Mouse (Mus musculus) neural tube, embryonic 15.5 days (tissue): ENCODE measurements around the gene Prokr1. TPM values are rescaled to one million over a fixed set of nuclear protein-coding genes. Genes with fewer than 3 reads are reported as not detected.

ENCODE experiments used
- ATAC-seq: fragments of 200-750 bp; cut with Nextera tagmentation; 2 replicates; pipeline ENCODE4 v1.8.0; 2017; ENCODE audit warnings: mild to moderate bottlenecking, moderate TSS enrichment, moderate library complexity; ENCODE audit not compliant: low FRiP score
- H3K27ac ChIP-seq: fragments of 300-500 bp; sonication (generic); replicated peaks from 2 replicates; pipeline ENCODE4 v1.5.1; 2015; ENCODE audit warnings: mild to moderate bottlenecking, inconsistent platforms
- H3K27me3 ChIP-seq: fragments of 300-500 bp; sonication (generic); replicated peaks from 2 replicates; pipeline ENCODE4 v1.6.1; 2015; ENCODE audit warnings: inconsistent platforms
- H3K36me3 ChIP-seq: fragments of 300-500 bp; sonication (generic); 2 replicates; pipeline ENCODE4 v1.6.1; 2015; ENCODE audit warnings: inconsistent platforms
- H3K4me1 ChIP-seq: fragments of 300-500 bp; sonication (generic); 2 replicates; pipeline ENCODE4 v1.6.1; 2015; ENCODE audit warnings: inconsistent platforms
- H3K4me2 ChIP-seq: fragments of 300-500 bp; sonication (generic); 2 replicates; pipeline ENCODE4 v1.6.1; 2015; ENCODE audit warnings: inconsistent platforms, mild to moderate bottlenecking, moderate library complexity
- H3K4me3 ChIP-seq: fragments of 300-500 bp; sonication (generic); replicated peaks from 2 replicates; pipeline ENCODE4 v1.5.1; 2015; ENCODE audit warnings: mild to moderate bottlenecking, inconsistent platforms
- H3K9ac ChIP-seq: fragments of 300-500 bp; sonication (generic); replicated peaks from 2 replicates; pipeline ENCODE4 v1.6.1; 2015; ENCODE audit warnings: mild to moderate bottlenecking, inconsistent platforms
- H3K9me3 ChIP-seq: fragments of 300-500 bp; sonication (generic); replicated peaks from 2 replicates; pipeline ENCODE4 v1.6.1; 2016; ENCODE audit warnings: inconsistent platforms
- WGBS: fragments of 180-500 bp; shearing (Covaris S2); methylation state at CpG from one replicate; pipeline ENCODE4 v1.1.7; 2015; ENCODE audit warnings: mixed read lengths; 5-methylcytosine and 5-hydroxymethylcytosine counted together
- polyA plus RNA-seq: library from polyadenylated mRNA; unstranded; fragments of >200 nt; fragmentation: Nextera tagmentation; extraction: Ambion mirVana; gene quantifications from 2 replicates; pipeline ENCODE4 v1.2.1, GENCODE M21; 2015

The Prokr1 gene
- polyA plus RNA-seq, 1 experiment from 2014 or later = 3.9 TPM

DNA sequence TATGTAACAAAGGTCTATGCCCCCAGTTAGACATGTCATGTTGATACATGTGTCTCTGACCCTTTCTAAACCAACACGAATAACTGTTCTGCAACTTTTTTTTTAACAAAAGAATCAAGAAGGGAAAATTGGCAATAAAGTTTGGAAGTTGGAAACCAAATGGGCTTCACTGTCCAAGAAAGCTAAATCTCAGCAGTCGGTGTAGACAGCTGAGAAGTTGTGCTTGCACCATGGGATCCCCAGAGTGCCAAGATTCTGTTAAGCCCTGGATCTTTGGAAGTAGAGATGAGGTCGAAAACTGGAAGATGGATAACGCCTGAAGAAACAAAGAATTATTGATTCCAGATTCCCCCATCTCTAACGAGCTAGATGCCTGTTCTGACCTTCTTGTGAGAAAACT lies 25.4 kb downstream of the Prokr1 start:
- 85% methylated on average over 5 of the region's 5 CpGs for WGBS
- ATAC-seq = no peak
- H3K36me3 ChIP-seq = no peaks in the 10 kb centered on the region

GRCm38 (mm10) chr6:87564356-87564755 lies 26.2 kb downstream of the Prokr1 start:
- H3K9ac ChIP-seq = no peak overlapping the region
- WGBS = 90% methylated on average over 4 of the region's 4 CpGs
- no peak for ATAC-seq
- H3K4me1 ChIP-seq = no peaks in the 10 kb centered on the region
- H3K36me3 ChIP-seq = no peaks in the 10 kb centered on the region
- no peaks in the 10 kb centered on the region for H3K9me3 ChIP-seq
- no peak overlapping the region for H3K4me3 ChIP-seq
- H3K27me3 ChIP-seq = no peaks in the 10 kb centered on the region
- no peak overlapping the region for H3K4me2 ChIP-seq
- H3K27ac ChIP-seq = no peak overlapping the region

More for the DNA sequence above, 25.4 kb downstream of the Prokr1 start:
- Histone ChIP-seq H3K9ac (no peak overlapping the region), H3K27ac (no peak overlapping the region), H3K27me3 (no peaks in the 10 kb centered on the region), H3K4me3 (no peak overlapping the region), H3K4me2 (no peak overlapping the region), H3K9me3 (no peaks in the 10 kb centered on the region), H3K4me1 (no peaks in the 10 kb centered on the region)

DNA sequence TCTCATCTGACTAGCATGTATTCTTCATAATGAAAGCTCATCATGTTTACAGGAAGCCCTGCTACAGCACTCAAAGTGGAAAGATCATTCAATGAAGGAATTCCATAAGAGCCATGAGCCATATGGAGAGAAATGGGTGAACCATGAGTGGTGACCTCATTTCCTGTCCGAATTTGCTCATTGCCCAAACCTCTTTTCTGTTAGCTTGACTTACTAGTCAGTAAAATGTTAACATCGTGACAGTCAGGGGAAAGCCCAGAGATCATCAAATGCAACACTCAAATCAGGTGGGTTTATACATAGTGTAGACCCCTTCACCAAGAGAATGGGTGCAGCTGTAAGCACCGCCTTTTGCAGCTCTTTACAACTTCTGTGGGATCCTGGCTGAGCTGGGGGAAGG lies 36.8 kb downstream of the Prokr1 start:
- no peaks in the 10 kb centered on the region for H3K4me1 ChIP-seq
- no peaks in the 10 kb centered on the region for H3K27me3 ChIP-seq
- H3K9ac ChIP-seq = no peak overlapping the region
- no peak overlapping the region for H3K4me2 ChIP-seq
- no peak for ATAC-seq
- WGBS = 84% methylated on average over 3 of the region's 3 CpGs
- H3K27ac ChIP-seq = no peak overlapping the region
- H3K9me3 ChIP-seq = no peaks in the 10 kb centered on the region
- no peaks in the 10 kb centered on the region for H3K36me3 ChIP-seq
- no peak overlapping the region for H3K4me3 ChIP-seq

GRCm38 (mm10) chr6:87552054-87552807 lies 38.3 kb downstream of the Prokr1 start:
- H3K27me3 ChIP-seq = no peaks in the 10 kb centered on the region
- no peak overlapping the region for H3K27ac ChIP-seq
- H3K36me3 ChIP-seq = no peaks in the 10 kb centered on the region
- H3K4me3 ChIP-seq = no peak overlapping the region
- 57% methylated on average over 7 of the region's 7 CpGs for WGBS
- no peaks in the 10 kb centered on the region for H3K9me3 ChIP-seq
- no peak overlapping the region for H3K4me2 ChIP-seq
- H3K4me1 ChIP-seq = no peaks in the 10 kb centered on the region
- no peak overlapping the region for H3K9ac ChIP-seq
- no peak for ATAC-seq

- ATAC-seq = no peak
- Histone ChIP-seq H3K9ac (no peak overlapping the region), H3K36me3 (no peaks in the 10 kb centered on the region), H3K27ac (no peak overlapping the region), H3K9me3 (no peaks in the 10 kb centered on the region), H3K4me2 (no peak overlapping the region), H3K4me1 (no peaks in the 10 kb centered on the region), H3K27me3 (no peaks in the 10 kb centered on the region), H3K4me3 (no peak overlapping the region)
- WGBS = 86% methylated on average over 7 of the region's 7 CpGs
Measured at GRCm38 (mm10) chr6:87547836-87548235, 42.7 kb downstream of the Prokr1 start.

- no peaks in the 10 kb centered on the region for H3K27me3 ChIP-seq
- ATAC-seq = no peak
- no peaks in the 10 kb centered on the region for H3K36me3 ChIP-seq
- no peaks in the 10 kb centered on the region for H3K4me1 ChIP-seq
- H3K27ac ChIP-seq = no peak overlapping the region
- 90% methylated on average over 4 of the region's 4 CpGs for WGBS
- H3K9ac ChIP-seq = no peak overlapping the region
- H3K9me3 ChIP-seq = no peaks in the 10 kb centered on the region
- H3K4me3 ChIP-seq = no peak overlapping the region
- H3K4me2 ChIP-seq = no peak overlapping the region
Measured at GRCm38 (mm10) chr6:87547431-87547830, 43.1 kb downstream of the Prokr1 start.

DNA sequence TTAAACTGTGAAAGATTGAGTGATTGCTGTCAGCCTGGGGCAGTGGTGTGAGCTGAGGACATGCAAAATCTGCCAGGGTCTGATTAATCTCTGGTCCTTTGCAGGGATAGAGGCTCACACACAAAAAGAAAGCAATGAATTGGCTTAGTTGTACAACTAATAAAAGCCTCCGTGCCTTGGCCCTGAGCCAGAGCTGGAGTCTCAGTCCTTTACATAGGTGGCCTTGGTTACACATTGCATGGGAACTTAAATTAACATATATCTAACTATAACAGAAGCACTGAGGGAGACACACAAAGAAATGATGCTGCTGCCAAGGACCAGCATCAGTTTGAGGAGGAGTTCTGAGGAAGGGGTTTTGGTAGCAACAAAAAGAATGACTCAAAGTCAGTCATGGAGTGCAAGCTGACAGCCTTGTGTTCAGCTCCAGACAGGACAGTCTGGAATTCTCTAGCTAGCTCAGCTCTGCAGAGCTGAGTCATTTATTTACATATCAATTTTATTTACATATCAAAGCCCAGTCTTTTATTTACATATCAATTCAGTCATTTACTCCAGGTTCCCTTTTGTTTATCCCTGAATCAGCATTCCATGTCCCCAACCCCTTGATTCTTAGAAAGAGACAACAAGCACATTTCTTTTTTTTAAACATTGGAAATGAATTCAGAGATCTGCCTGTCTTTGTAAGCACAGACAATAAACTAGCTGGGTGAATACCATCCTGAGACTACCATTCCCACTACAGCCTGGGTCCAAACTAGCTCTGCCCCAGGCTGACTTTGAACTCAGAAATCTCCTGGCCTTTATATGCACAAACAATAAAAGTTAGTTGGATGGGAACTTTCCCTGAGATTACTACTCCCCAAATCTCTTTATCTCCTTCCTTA lies 45.0 kb downstream of the Prokr1 start:
- H3K36me3 ChIP-seq = no peaks in the 10 kb centered on the region
- H3K4me2 ChIP-seq = no peak overlapping the region
- WGBS = 13% methylated on average over 1 of the region's 1 CpGs
- no peak overlapping the region for H3K9ac ChIP-seq
- no peaks in the 10 kb centered on the region for H3K9me3 ChIP-seq
- H3K27me3 ChIP-seq = no peaks in the 10 kb centered on the region
- no peaks in the 10 kb centered on the region for H3K4me1 ChIP-seq
- no peak overlapping the region for H3K4me3 ChIP-seq
- H3K27ac ChIP-seq = no peak overlapping the region
- peak; percentile 75 for ATAC-seq

GRCm38 (mm10) chr6:87542027-87542426 lies 48.5 kb downstream of the Prokr1 start:
- WGBS = 83% methylated on average over 9 of the region's 9 CpGs
- H3K9me3 ChIP-seq = no peaks in the 10 kb centered on the region
- no peak overlapping the region for H3K4me2 ChIP-seq
- no peak for ATAC-seq
- H3K4me3 ChIP-seq = no peak overlapping the region
- H3K27ac ChIP-seq = no peak overlapping the region
- H3K36me3 ChIP-seq = no peaks in the 10 kb centered on the region
- no peaks in the 10 kb centered on the region for H3K4me1 ChIP-seq
- H3K9ac ChIP-seq = no peak overlapping the region
- no peaks in the 10 kb centered on the region for H3K27me3 ChIP-seq

GRCm38 (mm10) chr6:87541171-87541571 lies 49.4 kb downstream of the Prokr1 start:
- 93% methylated on average over 6 of the region's 6 CpGs for WGBS
- Histone ChIP-seq H3K27me3 (no peaks in the 10 kb centered on the region), H3K9ac (no peak overlapping the region), H3K4me3 (no peak overlapping the region), H3K9me3 (no peaks in the 10 kb centered on the region), H3K4me1 (no peaks in the 10 kb centered on the region), H3K4me2 (no peak overlapping the region), H3K36me3 (no peaks in the 10 kb centered on the region), H3K27ac (no peak overlapping the region)
- no peak for ATAC-seq

GRCm38 (mm10) chr6:87538376-87539270 lies 51.9 kb downstream of the Prokr1 start:
- WGBS = 77% methylated on average over 15 of the region's 15 CpGs
- ATAC-seq = no peak
- H3K27me3 ChIP-seq = no peaks in the 10 kb centered on the region
- H3K9me3 ChIP-seq = no peaks in the 10 kb centered on the region
- no peak overlapping the region for H3K4me2 ChIP-seq
- H3K4me1 ChIP-seq = no peaks in the 10 kb centered on the region
- no peak overlapping the region for H3K9ac ChIP-seq
- H3K36me3 ChIP-seq = no peaks in the 10 kb centered on the region
- no peak overlapping the region for H3K4me3 ChIP-seq
- no peak overlapping the region for H3K27ac ChIP-seq

GRCm38 (mm10) chr6:87537678-87538077 lies 52.9 kb downstream of the Prokr1 start:
- Histone ChIP-seq H3K4me3 (no peak overlapping the region), H3K9me3 (no peaks in the 10 kb centered on the region), H3K4me2 (no peak overlapping the region), H3K27ac (no peak overlapping the region), H3K9ac (no peak overlapping the region), H3K4me1 (no peaks in the 10 kb centered on the region), H3K27me3 (no peaks in the 10 kb centered on the region), H3K36me3 (no peaks in the 10 kb centered on the region)
- no peak for ATAC-seq
- WGBS = 72% methylated on average over 5 of the region's 5 CpGs
